Mouse (Mus musculus) spleen, adult 2 months (tissue): ENCODE data around the gene Hist1h4k. TPM values are rescaled to one million over a fixed set of nuclear protein-coding genes. Genes with fewer than 3 reads are reported as not detected.

Experiments used
- DNase-seq, 2 experiments: peaks; one replicate each; pipeline versions ENCODE4 v3.0.0 to v3.0.0-alpha.2; 2012 to 2021; ENCODE audit warnings: low spot score in 2 of 2, low read depth in 1 of 2
- H3K27ac ChIP-seq: fragments of 200-500 bp; 2 replicates; pipeline ENCODE4 v1.5.1; 2012; ENCODE audit warnings: low read length, inconsistent platforms; ENCODE audit not compliant: insufficient read depth
- H3K27me3 ChIP-seq: fragments of 200-500 bp; 2 replicates; pipeline ENCODE4 v1.6.1; 2012; ENCODE audit warnings: mild to moderate bottlenecking, moderate library complexity, low read length, inconsistent platforms; ENCODE audit not compliant: control insufficient read depth, insufficient read depth
- H3K36me3 ChIP-seq: fragments of 200-500 bp; 2 replicates; pipeline ENCODE4 v1.6.1; 2012; ENCODE audit warnings: mild to moderate bottlenecking, low read length, inconsistent platforms; ENCODE audit not compliant: control insufficient read depth, insufficient read depth
- H3K4me1 ChIP-seq: fragments of 200-500 bp; 2 replicates; pipeline ENCODE4 v1.6.1; 2011; ENCODE audit warnings: inconsistent platforms; ENCODE audit not compliant: control insufficient read depth, insufficient read depth, insufficient read length
- H3K4me3 ChIP-seq: fragments of 200-500 bp; 2 replicates; pipeline ENCODE4 v1.5.1; 2011; ENCODE audit warnings: mild to moderate bottlenecking, inconsistent platforms; ENCODE audit not compliant: insufficient read depth, insufficient read length; ENCODE audit errors: extremely low read depth
- CTCF ChIP-seq: fragments of 200-500 bp; IDR thresholded peaks from 2 replicates; pipeline ENCODE4 v1.5.1; 2011; ENCODE audit warnings: mild to moderate bottlenecking, inconsistent platforms; ENCODE audit not compliant: insufficient read depth, insufficient read length, insufficient replicate concordance; ENCODE audit errors: extremely low read depth
- POLR2A ChIP-seq: fragments of 200-500 bp; IDR thresholded peaks from 2 replicates; pipeline ENCODE4 v1.6.1; 2011; ENCODE audit warnings: low read depth, low read length, inconsistent platforms
- WGBS: fragments of 180-500 bp; shearing (Covaris S2); methylation state at CpG from one replicate; pipeline ENCODE4 v1.1.7; 2018; 5-methylcytosine and 5-hydroxymethylcytosine counted together
- polyA plus RNA-seq: library from polyadenylated mRNA; depleted of rRNA; stranded (reverse); fragments of >200 nt; gene quantifications from 2 replicates; pipeline ENCODE4 v1.2.3, GENCODE M21; 2012; rRNA removed

Gene Hist1h4k
- polyA plus RNA-seq, 1 experiment: 92.4 TPM

- no peak for DNase-seq
- WGBS: 74% methylated on average over 4 of the region's 4 CpGs
- H3K4me3 ChIP-seq: no peak overlapping the region
- TF ChIP-seq POLR2A (no peak), CTCF (no peak)
- H3K27ac ChIP-seq: no peak overlapping the region
- no peaks in the 10 kb centered on the region for H3K4me1 ChIP-seq
- H3K36me3 ChIP-seq: no peaks in the 10 kb centered on the region
- H3K27me3 ChIP-seq: no peaks in the 10 kb centered on the region
These were observed 43.6 kb downstream of the Hist1h4k start for GRCm38 (mm10) chr13:21706669-21707068.

Other genes starting within 250 kb of the Hist1h4k start
- 3.2 and 4.5 TPM in 2 replicates for gene Gm11273, start 249.1 kb downstream of the Hist1h4k start, polyA plus RNA-seq
- 1.6 and 2.0 TPM in 2 replicates for gene Zkscan8, start 219.4 kb downstream of the Hist1h4k start, polyA plus RNA-seq
- not detected in 2 replicates for gene Olfr1366, start 207.7 kb downstream of the Hist1h4k start, polyA plus RNA-seq
- gene Olfr1535, start 190.6 kb downstream of the Hist1h4k start, polyA plus RNA-seq: not detected in 2 replicates
- not detected in 2 replicates for gene Olfr1364, start 168.7 kb downstream of the Hist1h4k start, polyA plus RNA-seq
- not detected in 2 replicates for gene Olfr1362, start 136.5 kb downstream of the Hist1h4k start, polyA plus RNA-seq
- gene Olfr11, start 108.0 kb downstream of the Hist1h4k start, polyA plus RNA-seq: not detected in 2 replicates
- not detected in 2 replicates for gene Olfr1361, start 87.1 kb downstream of the Hist1h4k start, polyA plus RNA-seq
- gene Olfr1360, start 73.1 kb downstream of the Hist1h4k start, polyA plus RNA-seq: not detected in 2 replicates
- not detected in 2 replicates for gene Olfr1359, start 52.4 kb downstream of the Hist1h4k start, polyA plus RNA-seq
- 18.0 and 18.4 TPM in 2 replicates for gene Hist1h2bl, start 34.4 kb downstream of the Hist1h4k start, polyA plus RNA-seq
- 40.4 and 81.0 TPM in 2 replicates for gene Hist1h2ai, start 34.1 kb downstream of the Hist1h4k start, polyA plus RNA-seq
- gene Hist1h3h, start 32.8 kb downstream of the Hist1h4k start, polyA plus RNA-seq: 81.3 and 147 TPM in 2 replicates
- gene Hist1h2bm, start 28.5 kb downstream of the Hist1h4k start, polyA plus RNA-seq: 6.5 and 12.9 TPM in 2 replicates
- 9.1 and 9.5 TPM in 2 replicates for gene Hist1h4j, start 15.4 kb downstream of the Hist1h4k start, polyA plus RNA-seq
- 51.8 and 65.5 TPM in 2 replicates for gene Hist1h2ak, start 3.3 kb upstream of the Hist1h4k start, polyA plus RNA-seq
- gene Hist1h2bn, start 3.6 kb upstream of the Hist1h4k start, polyA plus RNA-seq: 8.0 and 29.0 TPM in 2 replicates
- 2.3 and 3.2 TPM in 2 replicates for gene Hist1h1b, start 30.1 kb upstream of the Hist1h4k start, polyA plus RNA-seq
- 77.1 and 125 TPM in 2 replicates for gene Hist1h3i, start 32.9 kb upstream of the Hist1h4k start, polyA plus RNA-seq
- gene Hist1h2an, start 36.7 kb upstream of the Hist1h4k start, polyA plus RNA-seq: 15.5 and 52.1 TPM in 2 replicates
- 1.7 and 13.4 TPM in 2 replicates for gene Hist1h2bp, start 37.0 kb upstream of the Hist1h4k start, polyA plus RNA-seq
- 32.5 and 59.8 TPM in 2 replicates for gene Hist1h2bq, start 59.7 kb upstream of the Hist1h4k start, polyA plus RNA-seq
- not detected in 2 replicates for gene Hist1h2ao, start 60.0 kb upstream of the Hist1h4k start, polyA plus RNA-seq
- gene Hist1h4m, start 61.2 kb upstream of the Hist1h4k start, polyA plus RNA-seq: not detected in 2 replicates
- gene Hist1h4n, start 81.7 kb upstream of the Hist1h4k start, polyA plus RNA-seq: 61.9 and 76.0 TPM in 2 replicates
- 366 and 1,278 TPM in 2 replicates for gene Hist1h2ap, start 83.0 kb upstream of the Hist1h4k start, polyA plus RNA-seq
- gene Hist1h2br, start 83.2 kb upstream of the Hist1h4k start, polyA plus RNA-seq: 28.5 and 55.0 TPM in 2 replicates
- 0.05 and 0.11 TPM in 2 replicates for gene Zfp184, start 194.6 kb upstream of the Hist1h4k start, polyA plus RNA-seq
- not detected in 2 replicates for gene Pom121l2, start 230.7 kb upstream of the Hist1h4k start, polyA plus RNA-seq